Mouse (Mus musculus) myocyte (in vitro differentiated cells): ENCODE results near the gene Strap.

Experiments used
- E2F4 ChIP-seq: IDR thresholded peaks from one replicate; pipeline ENCODE4 v1.6.1; 2011; ENCODE audit warnings: mild to moderate bottlenecking, control low read depth, moderate library complexity; ENCODE audit not compliant: insufficient read depth
- MAX ChIP-seq: IDR thresholded peaks from one replicate; pipeline ENCODE4 v1.6.1; 2011; ENCODE audit warnings: low read depth, mild to moderate bottlenecking, control low read depth
- MYOD1 ChIP-seq, 3 experiments: IDR thresholded peaks; one replicate each; pipeline ENCODE4 v1.6.1; 2011; ENCODE audit warnings: control low read depth in 2 of 3, low read depth in 2 of 3, mild to moderate bottlenecking in 2 of 3, moderate library complexity in 1 of 3; ENCODE audit not compliant: insufficient read length in 2 of 3, control insufficient read depth in 1 of 3
- MYOG ChIP-seq, 3 experiments: IDR thresholded peaks; one replicate each; pipeline ENCODE4 v1.6.1; 2011; ENCODE audit warnings: control low read depth in 2 of 3, low read depth in 2 of 3, mild to moderate bottlenecking in 2 of 3; ENCODE audit not compliant: insufficient read length in 2 of 3, control insufficient read depth in 1 of 3, insufficient read depth in 1 of 3
- POLR2A ChIP-seq: IDR thresholded peaks from one replicate; pipeline ENCODE4 v1.6.1; 2011; ENCODE audit warnings: low read depth, mild to moderate bottlenecking, control low read depth, moderate library complexity; ENCODE audit not compliant: insufficient read length
- POLR2AphosphoS2 ChIP-seq: IDR thresholded peaks from one replicate; pipeline ENCODE4 v1.6.1; 2011; ENCODE audit warnings: low read depth, control low read depth; ENCODE audit not compliant: insufficient read length
- SRF ChIP-seq: IDR thresholded peaks from one replicate; pipeline ENCODE4 v1.6.1; 2011; ENCODE audit warnings: low read depth; ENCODE audit not compliant: control insufficient read depth, insufficient read length
- TCF12 ChIP-seq: IDR thresholded peaks from one replicate; pipeline ENCODE4 v1.6.1; 2011; ENCODE audit warnings: mild to moderate bottlenecking, control low read depth; ENCODE audit not compliant: poor library complexity, insufficient read depth, severe bottlenecking
- TCF3 ChIP-seq: IDR thresholded peaks from one replicate; pipeline ENCODE4 v1.6.1; 2011; ENCODE audit warnings: low read depth, control low read depth; ENCODE audit not compliant: insufficient read length
- USF1 ChIP-seq: IDR thresholded peaks from one replicate; pipeline ENCODE4 v1.6.1; 2011; ENCODE audit warnings: low read depth, mild to moderate bottlenecking, control low read depth, moderate library complexity

- TF ChIP-seq POLR2AphosphoS2 (no peak), MAX (no peak), MYOD1 (IDR thresholded peaks at IDR 0.05; ENCODE audit: control insufficient read depth in 1 of 3, insufficient read length in 2 of 3, low read depth in 2 of 3) (no peak), POLR2A (no peak), USF1 (no peak), TCF3 (no peak), SRF (no peak), E2F4 (no peak), TCF12 (no peak), MYOG (IDR thresholded peaks at IDR 0.05; ENCODE audit: control insufficient read depth in 1 of 3, insufficient read depth in 1 of 3, insufficient read length in 2 of 3, low read depth in 2 of 3) (no peak)
Measured at GRCm38 (mm10) chr6:137734460-137734845, 425 bp upstream of the Strap start.
